Mouse (Mus musculus): ENCODE measurements around the gene Grk4.
A peak's percentile ranks its signal among the peaks of the same experiment; 100 is the strongest.

Gene Grk4

GRCm38 (mm10) chr5:34659686-34660590 is at the start of gene Grk4, which contains the start of gene Nop14:
Gene Grk4, plus strand, starts transcription at chr5:34660379.
Gene Nop14, minus strand, starts transcription at chr5:34660148.
- DNase-seq (ENCODE audit: low read depth, low spot score), result peak; percentile 100

- no peak for DNase-seq (ENCODE audit: low read depth, low spot score)
These were observed 27.2 kb upstream of the Grk4 start for GRCm38 (mm10) chr5:34632996-34633395.

DNA sequence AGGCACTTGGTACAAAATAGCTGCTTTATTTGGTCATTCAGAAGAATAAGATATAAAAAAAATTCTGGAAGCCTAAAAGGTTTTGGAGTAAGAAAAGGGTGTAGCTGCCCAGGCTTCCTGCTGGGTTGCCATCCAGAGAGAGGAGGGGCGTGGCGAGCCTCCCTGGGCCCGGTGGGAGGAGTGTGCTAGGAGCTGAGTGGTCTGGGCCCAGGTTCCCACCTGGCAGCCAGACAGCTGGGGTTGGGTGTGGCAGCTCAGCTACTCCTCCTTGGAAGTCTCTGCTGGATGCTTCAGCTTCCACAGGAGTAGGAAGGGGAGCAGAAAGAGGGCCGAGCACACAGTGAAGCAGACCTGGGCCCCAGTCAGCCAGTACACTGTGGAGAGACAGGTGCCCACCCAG is 26.5 kb upstream of the Grk4 start:
- DNase-seq (ENCODE audit: low read depth, low spot score), result no peak

GRCm38 (mm10) chr5:34634746-34635400 is 25.3 kb upstream of the Grk4 start:
- DNase-seq (ENCODE audit: low read depth, low spot score), result peak; percentile 22

DNA sequence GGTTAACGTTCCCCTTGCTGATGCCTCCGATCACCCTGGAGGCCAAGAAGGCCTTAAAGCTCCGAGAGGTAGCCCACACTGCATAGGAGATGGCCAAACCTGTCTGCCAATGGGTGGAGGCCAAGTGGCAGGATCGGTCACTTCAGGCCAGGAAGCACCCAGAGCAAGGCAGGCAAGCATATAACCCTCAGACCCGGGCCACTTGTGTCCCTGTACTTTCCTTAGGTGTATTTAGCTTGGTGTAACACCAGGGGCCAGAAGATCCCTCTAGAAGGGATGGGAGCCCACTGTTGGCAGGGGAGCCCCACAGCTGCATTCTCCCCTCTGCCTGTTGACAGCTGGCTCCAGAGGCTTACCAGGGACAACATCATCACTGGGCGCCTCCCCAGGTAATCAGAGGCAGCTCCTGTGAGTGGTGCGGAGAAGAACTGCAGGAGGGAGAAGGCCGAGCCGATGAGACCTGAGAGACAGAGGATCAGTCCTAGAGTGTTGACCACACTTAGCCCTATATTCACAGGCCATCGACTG is 24.4 kb upstream of the Grk4 start:
- no peak for DNase-seq (ENCODE audit: low read depth, low spot score)

GRCm38 (mm10) chr5:34636481-34637287 is 23.5 kb upstream of the Grk4 start, which contains the start of gene Mfsd10:
Gene Mfsd10, minus strand, starts transcription at chr5:34637212.
- DNase-seq (ENCODE audit: low read depth, low spot score), result peak; percentile 84

GRCm38 (mm10) chr5:34637591-34638156 is 22.5 kb upstream of the Grk4 start:
- no peak for DNase-seq (ENCODE audit: low read depth, low spot score)

GRCm38 (mm10) chr5:34641991-34642390 is 18.2 kb upstream of the Grk4 start:
- no peak for DNase-seq (ENCODE audit: low read depth, low spot score)

GRCm38 (mm10) chr5:34642932-34643331 is 17.2 kb upstream of the Grk4 start:
- peak; percentile 72 for DNase-seq (ENCODE audit: low read depth, low spot score)

- peak; percentile 72 for DNase-seq (ENCODE audit: low read depth, low spot score)
These were observed 12.6 kb upstream of the Grk4 start for GRCm38 (mm10) chr5:34647581-34647980.

GRCm38 (mm10) chr5:34652961-34653360 is 7.2 kb upstream of the Grk4 start:
- DNase-seq (ENCODE audit: low read depth, low spot score), result no peak

DNA sequence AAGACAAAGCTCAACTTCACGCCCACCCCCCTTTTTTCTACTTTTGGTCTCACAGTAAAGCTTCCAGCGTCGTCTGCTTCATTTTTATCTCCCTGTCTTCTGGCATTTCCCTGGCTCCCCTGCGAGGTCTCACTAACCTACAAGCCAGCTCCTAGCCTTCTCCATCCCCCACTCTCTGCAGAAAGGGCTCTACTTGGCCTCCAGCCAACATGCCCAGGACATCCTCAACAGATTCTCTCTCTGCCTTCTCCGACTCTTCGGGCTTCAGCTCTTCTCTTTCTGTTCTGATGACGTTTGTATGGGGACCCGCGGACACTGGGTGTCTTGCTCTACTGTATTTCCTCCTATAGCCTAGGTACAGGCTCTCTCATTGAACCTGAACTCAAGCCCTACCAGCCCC is 5.3 kb upstream of the Grk4 start:
- no peak for DNase-seq (ENCODE audit: low read depth, low spot score)

GRCm38 (mm10) chr5:34657556-34657955 is 2.6 kb upstream of the Grk4 start:
- DNase-seq (ENCODE audit: low read depth, low spot score), result no peak

- DNase-seq (ENCODE audit: low read depth, low spot score), result no peak
These were observed 482 bp downstream of the Grk4 start for GRCm38 (mm10) chr5:34660591-34661130.

DNA sequence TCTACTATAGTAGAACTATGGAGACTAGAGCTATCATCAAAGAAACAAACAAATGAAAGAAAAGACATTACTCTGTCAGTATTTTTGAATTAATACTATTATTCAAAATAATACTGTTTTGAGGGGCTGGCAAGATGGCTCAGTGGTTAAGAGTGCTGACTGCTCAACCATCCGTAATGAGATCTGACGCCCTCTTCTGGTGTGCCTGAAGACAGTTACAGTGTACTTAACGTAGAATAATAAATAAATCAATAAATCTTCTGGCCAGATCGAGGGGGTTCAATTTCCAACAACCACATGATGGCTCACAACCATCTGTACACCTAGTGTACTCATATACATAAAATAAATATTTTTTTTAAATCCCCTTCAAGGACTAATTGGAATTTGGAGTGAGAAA is 1.7 kb downstream of the Grk4 start:
- no peak for DNase-seq (ENCODE audit: low read depth, low spot score)

GRCm38 (mm10) chr5:34663231-34663630 is 3.1 kb downstream of the Grk4 start:
- DNase-seq (ENCODE audit: low read depth, low spot score), result no peak

- DNase-seq (ENCODE audit: low read depth, low spot score), result no peak
These were observed 9.3 kb downstream of the Grk4 start for GRCm38 (mm10) chr5:34669493-34669892.

GRCm38 (mm10) chr5:34670280-34670679 is 10.1 kb downstream of the Grk4 start:
- DNase-seq (ENCODE audit: low read depth, low spot score), result no peak

- no peak for DNase-seq (ENCODE audit: low read depth, low spot score)
These were observed 29.7 kb downstream of the Grk4 start for GRCm38 (mm10) chr5:34689868-34690267.

GRCm38 (mm10) chr5:34692782-34693181 is 32.6 kb downstream of the Grk4 start:
- no peak for DNase-seq (ENCODE audit: low read depth, low spot score)

DNA sequence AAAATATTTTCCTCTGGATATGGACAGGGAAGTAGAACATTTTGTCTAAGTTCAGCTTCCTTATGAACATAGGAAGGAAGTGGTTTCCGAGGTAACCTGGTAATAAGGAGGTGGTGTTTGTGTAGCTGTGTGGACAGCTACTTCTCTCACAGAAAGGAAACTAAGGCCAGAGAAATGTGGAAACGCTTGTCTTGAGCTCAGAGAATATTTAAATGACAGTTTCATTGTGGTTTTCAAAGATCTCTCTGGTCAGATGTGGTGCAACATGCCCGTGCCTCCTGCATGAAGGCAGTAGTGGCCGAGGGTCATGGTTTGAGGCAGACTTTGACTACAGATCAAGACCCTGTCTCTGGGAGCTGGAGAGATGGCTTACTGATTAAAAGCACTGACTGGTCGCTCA is 35.3 kb downstream of the Grk4 start:
- DNase-seq (ENCODE audit: low read depth, low spot score), result no peak
